Mouse (Mus musculus) naive thymus-derived CD4-positive, alpha-beta T cell, adult 2 months (primary cell): Measurements from ENCODE around the gene Ank2.
"Not testable (repeated sequence)": the region's sequence is repeated elsewhere in the genome, so short reads cannot be mapped to it uniquely, and the experiment has no call there.

Source experiments
- DNase-seq: peaks from one replicate; pipeline ENCODE4 v3.0.0-alpha.2; 2011; ENCODE audit warnings: low read depth

Ank2 gene

GRCm38 (mm10) chr3:127408684-127409550, 90.2 kb downstream of the Ank2 start:
- no peak for DNase-seq

GRCm38 (mm10) chr3:127407868-127408574, 91.1 kb downstream of the Ank2 start:
- no peak for DNase-seq

GRCm38 (mm10) chr3:127406883-127407282, 92.3 kb downstream of the Ank2 start:
- DNase-seq, result no peak

- no peak for DNase-seq
These were observed 94.8 kb downstream of the Ank2 start for GRCm38 (mm10) chr3:127404371-127404770.

GRCm38 (mm10) chr3:127400976-127401375, 98.2 kb downstream of the Ank2 start:
- DNase-seq, result no peak

- DNase-seq, result not testable (repeated sequence)
These were observed 98.7 kb downstream of the Ank2 start for GRCm38 (mm10) chr3:127400468-127400867.

GRCm38 (mm10) chr3:127397774-127398173, 101.4 kb downstream of the Ank2 start:
- no peak for DNase-seq

GRCm38 (mm10) chr3:127395202-127395601, 103.9 kb downstream of the Ank2 start:
- DNase-seq, result no peak

- DNase-seq, result no peak
These were observed 112.1 kb downstream of the Ank2 start for GRCm38 (mm10) chr3:127387016-127387517.

- DNase-seq, result no peak
These were observed 115.9 kb downstream of the Ank2 start for GRCm38 (mm10) chr3:127383231-127383630.

- no peak for DNase-seq
These were observed 122.2 kb downstream of the Ank2 start for GRCm38 (mm10) chr3:127376901-127377460.

- DNase-seq, result no peak
These were observed 123.0 kb downstream of the Ank2 start for GRCm38 (mm10) chr3:127375956-127376660.

GRCm38 (mm10) chr3:127374190-127374710, 124.9 kb downstream of the Ank2 start:
- no peak for DNase-seq

GRCm38 (mm10) chr3:127371774-127372173, 127.4 kb downstream of the Ank2 start:
- DNase-seq, result no peak

- DNase-seq, result no peak
These were observed 129.6 kb downstream of the Ank2 start for GRCm38 (mm10) chr3:127369529-127369928.

- no peak for DNase-seq
These were observed 131.7 kb downstream of the Ank2 start for GRCm38 (mm10) chr3:127367450-127367849.

GRCm38 (mm10) chr3:127363512-127363911, 135.6 kb downstream of the Ank2 start:
- DNase-seq, result no peak

- DNase-seq, result no peak
These were observed 136.3 kb downstream of the Ank2 start for GRCm38 (mm10) chr3:127362611-127363393.

- no peak for DNase-seq
These were observed 137.3 kb downstream of the Ank2 start for GRCm38 (mm10) chr3:127361846-127362245.

GRCm38 (mm10) chr3:127361384-127361783, 137.8 kb downstream of the Ank2 start:
- DNase-seq, result no peak

- no peak for DNase-seq
These were observed 143.9 kb downstream of the Ank2 start for GRCm38 (mm10) chr3:127355252-127355651.
